Mouse (Mus musculus): Measurements from ENCODE around the gene Cd209g. TPM values are rescaled to one million over a fixed set of nuclear protein-coding genes. Genes with fewer than 3 reads are reported as not detected.
"Not testable (repeated sequence)": the region's sequence is repeated elsewhere in the genome, so short reads cannot be mapped to it uniquely, and the experiment has no call there.

The Cd209g gene
- not detected in 2 replicates for polyA plus RNA-seq (2012)

DNA sequence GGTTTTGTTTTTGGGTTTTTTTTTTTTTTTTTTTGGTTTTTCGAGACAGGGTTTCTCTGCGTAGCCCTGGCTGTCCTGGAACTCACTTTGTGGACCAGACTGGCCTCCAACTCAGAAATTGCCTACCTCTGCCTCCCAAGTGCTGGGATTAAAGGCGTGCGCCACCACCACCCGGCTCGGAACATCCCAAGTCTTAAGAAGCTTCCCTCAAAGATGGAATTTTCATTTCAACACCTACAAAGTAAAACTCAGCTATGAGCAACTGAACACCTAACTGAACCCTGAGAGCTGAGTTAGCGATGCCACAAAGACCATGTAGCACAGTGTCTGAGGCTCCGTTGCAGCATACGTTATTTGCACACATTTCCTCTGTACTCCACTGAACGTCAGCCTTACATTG is at the start of gene Cd209g:
Gene Cd209g (plus strand): TSS at position 301 of the 400 bp plus-strand sequence.
- TF ChIP-seq GATA1 (IDR thresholded peaks at IDR 0.05; ENCODE audit: low read length) = no peak

DNA sequence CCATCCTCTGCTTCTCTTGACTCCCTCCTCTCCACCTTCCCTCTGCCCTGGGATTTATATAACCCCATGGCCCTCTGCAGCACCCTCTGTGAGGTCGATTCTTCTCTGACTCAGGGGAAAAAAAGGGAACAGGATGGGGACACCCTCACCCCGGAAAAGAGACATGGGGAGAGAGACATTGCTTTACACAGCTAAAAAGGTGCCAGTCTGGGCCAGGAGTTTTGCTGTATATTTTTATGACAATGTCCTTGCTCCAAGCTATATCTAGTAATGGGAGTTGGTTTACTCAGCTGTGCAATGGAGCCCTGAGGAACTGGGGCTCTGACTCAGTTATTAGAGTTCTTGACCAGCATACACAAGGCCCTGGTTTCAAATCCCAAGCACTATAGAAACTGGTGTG is 28.2 kb upstream of the Cd209g start, which contains the start of gene Cd209f:
Gene Cd209f (minus strand): TSS at position 101 of the 400 bp plus-strand sequence.
- TF ChIP-seq GATA1 (IDR thresholded peaks at IDR 0.05; ENCODE audit: low read length) = not testable (repeated sequence)

DNA sequence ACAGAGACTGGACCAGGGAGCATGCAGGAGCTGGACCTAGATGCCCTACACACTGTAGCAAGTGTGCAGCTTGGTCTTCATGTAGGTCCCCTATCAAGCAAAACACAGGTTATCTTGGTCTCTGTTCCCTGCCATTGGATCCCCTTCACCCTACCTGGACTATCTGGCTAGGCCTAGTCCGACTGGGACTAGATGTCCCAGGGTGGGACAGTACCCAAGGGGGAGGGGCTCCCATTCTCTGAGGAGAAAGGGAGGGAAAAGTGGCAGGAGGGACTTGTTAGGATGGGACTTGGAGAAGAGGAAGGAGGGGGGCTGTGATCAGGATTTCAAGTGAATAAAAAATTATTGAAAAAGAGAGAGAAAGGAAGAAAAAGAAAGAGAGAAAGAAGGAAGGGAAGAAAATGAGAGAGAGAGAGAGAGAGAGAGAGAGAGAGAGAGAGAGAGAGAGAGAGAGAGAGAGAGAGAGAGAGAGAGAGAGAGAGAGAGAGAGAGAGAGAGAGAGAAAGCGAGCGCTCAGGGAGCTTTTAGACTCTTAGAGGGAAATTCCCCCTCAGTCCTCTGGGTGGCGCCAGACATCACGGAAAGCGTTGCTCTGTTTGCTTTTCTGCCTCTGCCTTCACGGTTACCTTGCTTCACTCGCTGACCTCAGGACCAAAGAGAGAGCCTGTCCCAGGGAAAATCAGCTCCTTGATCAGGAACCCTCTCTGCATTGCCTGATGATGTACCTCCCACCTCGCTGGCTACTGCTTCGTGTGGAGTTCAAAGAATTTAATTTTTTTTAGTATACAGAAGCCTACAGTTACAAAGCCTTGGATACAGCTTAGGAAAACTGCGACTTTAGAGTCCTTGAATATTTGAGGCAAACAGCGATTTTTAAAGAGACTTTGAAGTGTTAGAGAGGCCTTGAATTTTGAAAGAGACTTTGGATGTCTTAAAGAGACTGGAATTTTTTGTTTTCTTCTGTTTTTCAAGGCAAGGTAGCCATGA is 6.1 kb downstream of the Cd209g start:
- TF ChIP-seq GATA1 (IDR thresholded peaks at IDR 0.05; ENCODE audit: low read length) = no peak

DNA sequence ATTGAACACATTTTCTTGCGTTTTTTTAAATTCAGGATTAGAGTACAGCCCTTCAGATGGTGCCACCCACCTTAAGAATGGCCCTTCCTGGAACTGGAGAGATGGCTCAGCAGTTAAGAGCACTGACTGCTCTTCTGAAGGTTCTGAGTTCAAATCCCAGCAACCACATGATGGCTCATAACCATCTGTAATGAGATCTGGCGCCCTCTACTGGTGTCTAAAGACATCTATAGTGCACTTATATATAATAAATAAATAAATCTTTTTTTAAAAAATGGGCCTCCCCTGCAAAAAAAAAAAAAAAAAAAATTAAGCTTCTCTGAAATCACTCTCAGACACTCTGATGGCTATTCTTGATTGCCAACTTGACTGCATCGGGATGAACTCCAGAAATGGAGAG is 7.8 kb downstream of the Cd209g start:
- no peak for TF ChIP-seq GATA1 (IDR thresholded peaks at IDR 0.05; ENCODE audit: low read length)

DNA sequence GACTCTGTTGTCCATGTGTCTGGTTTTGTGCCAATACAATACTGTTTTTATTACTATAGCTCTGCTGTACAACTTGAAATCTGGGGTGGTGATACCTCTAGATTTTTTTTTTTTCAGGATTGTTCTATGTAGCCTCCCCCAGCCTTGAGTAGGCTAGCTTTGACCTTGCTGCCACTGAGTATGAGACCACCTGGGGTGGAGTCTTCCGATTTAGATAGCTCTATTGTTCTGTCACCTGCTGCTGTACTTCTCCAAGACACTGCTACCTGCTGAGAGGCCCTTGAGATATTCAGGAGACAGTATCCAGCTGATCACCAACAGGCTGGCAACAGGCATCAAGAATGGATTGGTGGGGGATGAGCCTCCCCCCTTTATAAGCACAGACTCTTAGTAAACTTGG is 13.4 kb downstream of the Cd209g start:
- TF ChIP-seq GATA1 (IDR thresholded peaks at IDR 0.05; ENCODE audit: low read length) = no peak

DNA sequence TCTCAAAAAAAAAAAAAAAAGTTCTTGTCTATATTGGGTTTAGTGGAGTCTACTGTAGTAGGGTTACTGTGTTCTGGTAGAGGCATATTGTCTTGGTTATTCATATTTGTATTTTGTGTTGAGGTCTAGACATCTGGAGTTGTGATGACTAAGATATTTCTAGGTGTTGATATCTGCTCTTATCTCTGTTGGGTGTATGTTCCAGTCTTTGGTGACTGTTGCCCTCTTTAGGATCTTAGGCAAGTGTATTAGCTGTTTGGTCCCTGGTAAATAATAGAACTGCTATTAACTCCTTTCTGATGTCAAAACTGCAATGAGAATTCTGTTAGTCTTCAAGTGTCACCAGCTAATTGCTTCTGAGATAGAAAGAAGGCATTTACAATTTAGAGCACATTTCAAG is 21.0 kb downstream of the Cd209g start:
- TF ChIP-seq GATA1 (IDR thresholded peaks at IDR 0.05; ENCODE audit: low read length) = no peak

DNA sequence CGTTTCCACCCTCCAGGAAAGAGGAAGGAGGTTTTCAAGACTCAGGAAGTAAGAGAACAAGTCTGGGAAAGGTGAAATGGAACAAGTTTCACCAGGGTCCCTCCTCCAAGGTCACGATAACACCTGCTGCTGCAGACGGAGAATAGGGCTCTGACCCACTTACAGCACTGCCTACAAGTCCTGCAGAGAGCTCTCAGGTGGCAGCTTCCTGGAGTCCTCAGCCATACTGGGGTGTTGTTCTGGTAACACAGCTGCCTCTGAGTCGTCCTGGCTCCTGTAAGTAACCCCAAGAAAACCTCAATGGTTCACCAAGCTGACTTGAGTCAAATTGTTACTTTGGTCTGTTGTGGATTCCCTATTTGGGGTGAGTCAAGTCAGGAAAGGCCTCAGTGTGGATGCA is 28.9 kb downstream of the Cd209g start:
- no peak for TF ChIP-seq GATA1 (IDR thresholded peaks at IDR 0.05; ENCODE audit: low read length)

DNA sequence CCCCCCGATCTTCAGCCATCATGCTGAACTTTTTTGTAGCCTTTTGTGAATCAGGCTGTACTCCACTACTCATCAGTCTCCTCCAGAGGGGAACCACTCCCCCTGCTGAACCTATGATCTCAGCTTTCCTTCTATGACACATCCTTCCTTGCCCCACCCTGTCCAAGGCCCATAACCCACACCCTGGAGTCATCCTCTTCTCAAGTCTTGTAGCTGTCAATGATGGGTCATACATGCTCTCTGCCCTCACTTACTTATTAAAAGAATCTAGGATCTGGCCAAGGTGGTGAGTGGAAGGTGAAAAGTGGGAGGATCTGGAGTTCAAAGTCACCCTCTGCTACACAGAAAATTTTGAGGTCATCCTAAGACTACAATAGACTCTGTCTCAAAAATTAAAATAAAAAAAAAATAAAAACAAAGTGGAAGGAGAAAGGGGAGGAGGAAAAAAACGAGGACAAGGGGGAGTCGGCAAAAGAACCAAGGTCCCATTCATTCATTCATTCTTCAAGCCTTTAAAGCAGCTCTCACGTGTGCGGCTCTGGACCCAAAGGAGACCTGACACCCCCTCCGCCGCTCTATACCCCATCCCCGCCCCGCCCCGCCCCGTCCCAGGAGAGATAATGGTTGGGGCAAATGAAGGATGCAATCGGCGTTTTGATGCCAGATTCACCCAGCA is 31.4 kb downstream of the Cd209g start:
- TF ChIP-seq GATA1 (IDR thresholded peaks at IDR 0.05; ENCODE audit: low read length) = no peak

DNA sequence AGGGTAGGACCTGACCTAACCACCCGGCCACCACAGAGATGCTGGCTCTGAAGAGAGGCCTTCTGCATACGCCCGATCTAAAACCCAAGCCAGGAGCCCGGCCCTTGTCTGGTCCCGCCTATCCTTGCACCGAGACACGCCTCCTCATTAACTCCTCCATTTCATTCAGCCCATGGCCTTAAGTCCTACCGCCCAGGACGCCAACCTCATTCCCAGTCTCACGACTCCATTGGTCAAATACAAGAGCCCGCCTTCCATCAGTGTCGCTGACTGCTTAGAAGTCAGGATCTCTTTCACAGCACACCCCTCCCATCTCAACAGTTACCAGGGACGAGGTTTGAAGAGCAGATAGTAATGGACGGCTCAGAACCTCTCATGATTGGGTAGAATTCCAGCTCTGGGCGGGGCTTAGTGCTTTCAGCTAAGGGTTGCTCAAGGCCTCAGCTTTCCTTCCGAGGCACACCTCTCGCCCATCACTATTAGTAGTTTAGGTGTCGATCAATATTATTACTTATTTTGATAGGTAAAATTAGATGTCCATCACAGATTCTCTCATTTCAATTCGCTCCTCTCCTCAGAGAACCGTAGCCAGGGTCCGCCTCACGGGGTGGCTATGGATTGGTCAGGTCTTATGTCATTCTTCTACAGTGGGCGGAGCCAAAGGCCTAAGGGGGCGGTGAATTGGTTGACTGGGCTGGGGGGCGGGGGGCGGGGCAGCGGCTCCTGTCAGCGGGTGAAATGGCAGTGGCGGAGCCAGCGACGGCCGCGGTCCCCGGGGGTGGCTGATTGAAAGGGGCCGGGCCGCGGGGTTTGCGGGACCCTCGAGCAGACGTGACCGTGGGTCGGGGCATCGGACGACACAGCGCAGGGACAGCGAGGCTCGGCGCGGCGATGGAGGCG is 32.2 kb downstream of the Cd209g start, which contains the start of gene Evi5l:
Gene Evi5l (plus strand): TSS at position 716 of the 900 bp plus-strand sequence.
- TF ChIP-seq GATA1 (IDR thresholded peaks at IDR 0.05; ENCODE audit: low read length) = no peak

DNA sequence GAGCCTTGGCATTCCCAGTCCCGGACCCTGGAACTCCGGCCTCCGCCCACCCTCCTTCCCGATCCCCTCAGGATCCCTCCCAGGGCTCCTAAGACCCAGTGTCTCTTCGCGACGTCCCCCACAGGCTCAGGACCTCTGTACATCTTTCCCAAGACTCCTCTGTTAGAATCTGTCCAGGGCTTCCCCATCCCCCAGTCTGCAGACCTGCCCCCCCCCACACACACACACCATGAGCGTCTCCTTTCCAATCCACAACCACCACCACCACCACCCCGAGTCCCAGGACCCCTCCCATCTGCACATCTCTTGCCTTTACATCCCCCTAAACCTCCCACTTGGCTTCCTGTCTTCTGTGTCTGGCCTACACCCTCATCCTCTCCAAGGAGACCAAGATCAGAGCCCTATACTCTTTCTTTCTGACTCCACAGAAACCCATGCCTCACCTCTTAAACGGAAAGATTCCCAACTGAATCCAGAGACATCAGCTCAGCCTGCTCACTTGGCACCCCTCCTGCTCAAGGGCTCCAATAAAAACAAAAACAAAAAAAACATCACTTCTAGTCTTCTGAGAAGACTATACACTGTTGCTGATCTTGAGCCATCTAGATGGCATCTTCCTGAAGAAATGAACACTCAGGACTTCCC is 33.1 kb downstream of the Cd209g start:
- TF ChIP-seq GATA1 (IDR thresholded peaks at IDR 0.05; ENCODE audit: low read length) = no peak

DNA sequence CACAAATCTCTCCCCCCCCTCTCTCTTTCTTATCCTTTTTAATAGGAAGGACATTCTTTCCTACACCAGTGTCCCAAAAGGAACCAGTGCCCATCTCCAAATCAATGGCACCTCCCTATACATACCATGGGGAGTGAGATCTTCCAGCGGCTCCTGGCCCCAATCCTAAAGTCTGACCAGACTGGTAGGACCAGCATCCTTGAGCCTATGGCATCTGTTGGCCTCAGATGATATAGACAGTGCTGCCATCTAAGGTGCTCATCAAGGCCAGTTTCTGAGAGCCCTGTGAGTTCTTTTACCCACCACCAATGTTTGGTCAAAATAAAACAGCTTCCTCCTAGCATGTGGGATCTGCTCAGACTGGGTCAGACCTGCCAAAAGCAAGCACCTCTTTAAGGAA is 34.0 kb downstream of the Cd209g start:
- no peak for TF ChIP-seq GATA1 (IDR thresholded peaks at IDR 0.05; ENCODE audit: low read length)

DNA sequence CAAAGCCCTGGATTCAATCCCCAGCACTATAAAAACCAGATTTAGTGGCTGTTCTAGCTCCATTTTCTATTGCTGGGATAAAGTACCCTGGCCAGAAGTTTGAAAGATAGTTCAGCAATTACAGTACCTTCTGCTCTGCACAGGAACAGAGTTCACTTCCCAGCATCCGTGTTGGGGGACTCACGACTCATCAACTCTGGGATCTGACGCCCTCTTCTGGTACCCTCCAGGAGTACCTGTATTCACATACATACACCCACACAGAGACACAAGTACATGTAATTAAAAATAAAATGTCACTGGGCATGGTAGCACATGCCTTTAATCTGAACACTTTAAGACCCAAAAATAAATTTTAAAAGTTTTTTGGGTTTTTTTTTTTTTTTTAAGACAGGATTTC is 38.6 kb downstream of the Cd209g start:
- no peak for TF ChIP-seq GATA1 (IDR thresholded peaks at IDR 0.05; ENCODE audit: low read length)

DNA sequence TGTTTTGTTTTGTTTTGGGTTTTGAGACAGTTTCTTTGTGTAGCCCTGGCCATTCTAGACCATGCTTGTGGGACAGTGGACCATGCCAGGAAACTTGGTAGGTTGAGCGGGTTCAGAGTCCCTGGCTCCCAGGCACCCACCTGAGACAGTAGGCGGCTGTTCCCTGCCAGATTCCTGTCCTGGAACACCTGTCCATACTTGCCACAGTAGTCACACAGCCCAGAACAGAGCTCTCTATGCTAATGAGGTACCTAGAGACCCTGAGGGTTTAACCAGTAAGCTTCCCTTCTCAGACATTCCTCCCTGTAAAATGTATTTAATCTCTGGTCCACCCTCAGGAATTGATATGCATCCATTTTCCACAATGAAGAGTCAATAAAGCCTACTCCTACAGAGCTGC is 40.1 kb downstream of the Cd209g start:
- no peak for TF ChIP-seq GATA1 (IDR thresholded peaks at IDR 0.05; ENCODE audit: low read length)

DNA sequence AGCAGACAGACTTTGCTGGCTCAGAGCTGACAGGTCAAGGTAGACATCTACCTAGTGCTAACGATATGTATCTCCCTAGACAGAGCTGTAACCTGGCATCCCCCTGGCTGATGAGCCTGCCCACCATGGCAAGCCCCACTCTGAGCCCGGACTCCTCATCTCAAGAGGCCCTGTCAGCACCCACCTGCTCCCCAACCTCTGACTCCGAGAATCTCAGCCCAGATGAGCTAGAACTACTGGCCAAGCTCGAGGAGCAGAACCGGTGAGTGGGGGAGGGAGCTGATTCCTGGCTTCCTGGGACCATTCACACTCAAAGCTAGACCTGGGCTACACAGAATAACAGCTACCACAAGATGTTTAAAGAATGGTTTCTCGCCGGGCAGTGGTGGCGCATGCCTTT is 49.5 kb downstream of the Cd209g start:
- no peak for TF ChIP-seq GATA1 (IDR thresholded peaks at IDR 0.05; ENCODE audit: low read length)

DNA sequence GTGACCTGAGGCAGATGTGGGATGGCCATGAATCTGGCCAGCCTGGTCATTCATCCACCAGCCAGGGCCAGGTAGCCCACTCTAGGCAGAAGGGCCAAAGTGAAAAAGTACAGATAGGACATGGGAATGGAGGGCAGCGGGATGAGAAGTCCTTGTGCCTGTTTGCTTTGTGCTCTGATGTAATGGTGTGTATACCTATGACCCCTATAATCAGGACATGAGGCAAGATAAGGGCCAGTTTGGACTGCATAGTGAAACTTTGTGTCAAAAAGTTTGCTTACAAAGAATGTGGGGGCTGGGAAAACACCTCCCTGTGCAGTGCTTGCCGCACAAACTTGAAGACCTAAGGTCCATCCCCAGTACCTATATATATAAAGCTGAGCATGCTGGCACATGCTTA is 52.3 kb downstream of the Cd209g start:
- TF ChIP-seq GATA1 (IDR thresholded peaks at IDR 0.05; ENCODE audit: low read length) = no peak

Other genes starting within 250 kb of the Cd209g start
- not detected in 2 replicates for gene Cd209b, start 207.3 kb upstream of the Cd209g start, polyA plus RNA-seq (2012)
- gene Cd209c, start 179.4 kb upstream of the Cd209g start, polyA plus RNA-seq (2012) = not detected in 2 replicates
- not detected in 2 replicates for gene Cd209f, start 28.3 kb upstream of the Cd209g start, polyA plus RNA-seq (2012)
- gene Evi5l, start 32.5 kb downstream of the Cd209g start, polyA plus RNA-seq (2012) = 8.2 TPM in 2 replicates
- gene Prr36, start 83.4 kb downstream of the Cd209g start, polyA plus RNA-seq (2012) = 0.17 and 0.18 TPM in 2 replicates
- 0.02 and 0.06 TPM in 2 replicates for gene Lrrc8e, start 92.7 kb downstream of the Cd209g start, polyA plus RNA-seq (2012)
- gene Map2k7, start 104.6 kb downstream of the Cd209g start, polyA plus RNA-seq (2012) = 137 and 182 TPM in 2 replicates
- 0.37 and 0.39 TPM in 2 replicates for gene Gm49320, start 104.8 kb downstream of the Cd209g start, polyA plus RNA-seq (2012)
- 16.2 and 20.9 TPM in 2 replicates for gene Tgfbr3l, start 114.1 kb downstream of the Cd209g start, polyA plus RNA-seq (2012)
- gene Snapc2, start 119.0 kb downstream of the Cd209g start, polyA plus RNA-seq (2012) = 46.1 and 62.3 TPM in 2 replicates
- 1.5 and 2.0 TPM in 2 replicates for gene Ctxn1, start 125.2 kb downstream of the Cd209g start, polyA plus RNA-seq (2012)
- 80.8 and 85.8 TPM in 2 replicates for gene Timm44, start 141.8 kb downstream of the Cd209g start, polyA plus RNA-seq (2012)
- gene Ccl25, start 191.1 kb downstream of the Cd209g start, polyA plus RNA-seq (2012) = 1.3 and 1.6 TPM in 2 replicates
- gene Elavl1, start 191.3 kb downstream of the Cd209g start, polyA plus RNA-seq (2012) = 93.4 and 120 TPM in 2 replicates